Mouse (Mus musculus): ENCODE measurements around the gene Siae. TPM values are rescaled to one million over a fixed set of nuclear protein-coding genes. Genes with fewer than 3 reads are reported as not detected.

Siae gene
- polyA plus RNA-seq, 1 experiment from 2014 or later: 7.7 TPM

GRCm38 (mm10) chr9:37636800-37637542, 81.5 kb downstream of the Siae start:
- DNase-seq (ENCODE audit: low spot score): peak; percentile 86

GRCm38 (mm10) chr9:37638721-37639120, 83.2 kb downstream of the Siae start:
- no peak overlapping the region for H3K4me3 ChIP-seq (ENCODE audit: low read depth, low read length)
- no peak overlapping the region for H3K4me2 ChIP-seq (replicated peaks; ENCODE audit: low read depth, low read length)
- ATAC-seq (peak; percentile 80), DNase-seq (ENCODE audit: low spot score) (peak; percentile 87)
- H3K9ac ChIP-seq (replicated peaks; ENCODE audit: low read depth): no peak overlapping the region
- WGBS: 53% methylated on average over 3 of the region's 3 CpGs
- no peaks in the 10 kb centered on the region; the same call in 1 of the 2 replicates for H3K4me1 ChIP-seq (ENCODE audit: insufficient read depth, low read depth, low read length)
- H3K36me3 ChIP-seq (ENCODE audit: insufficient read depth, low read length): no peaks in the 10 kb centered on the region
- peak overlapping the region; percentile 43; the same call in 1 of the 2 replicates for H3K27ac ChIP-seq (ENCODE audit: low read length)
- TF ChIP-seq EP300 (IDR thresholded peaks at IDR 0.05): peak; percentile 84
- no peak for TF ChIP-seq CTCF (IDR thresholded peaks at IDR 0.05)
- H3K9me3 ChIP-seq (ENCODE audit: low read length): no peaks in the 10 kb centered on the region
- no peaks in the 10 kb centered on the region for H3K27me3 ChIP-seq (replicated peaks; ENCODE audit: insufficient read depth, low read length)

More at GRCm38 (mm10) chr9:37636800-37637542, 81.5 kb downstream of the Siae start:
- 0 out of 2 replicates have a peak overlapping the region, but pooled peaks have one; percentile 15 for H3K27ac ChIP-seq (ENCODE audit: low read length)
- 41% methylated on average over 6 of the region's 6 CpGs for WGBS
- no peaks in the 10 kb centered on the region for H3K4me1 ChIP-seq (ENCODE audit: insufficient read depth, low read depth, low read length)
- no peak overlapping the region for H3K4me3 ChIP-seq (ENCODE audit: low read depth, low read length)
- TF ChIP-seq EP300 (IDR thresholded peaks at IDR 0.05): peak; percentile 72
- no peak for TF ChIP-seq CTCF (IDR thresholded peaks at IDR 0.05)
- peak; percentile 82 for ATAC-seq
- H3K27me3 ChIP-seq (replicated peaks; ENCODE audit: insufficient read depth, low read length): no peaks in the 10 kb centered on the region
- H3K9me3 ChIP-seq (ENCODE audit: low read length): no peaks in the 10 kb centered on the region
- H3K36me3 ChIP-seq (ENCODE audit: insufficient read depth, low read length): no peaks in the 10 kb centered on the region
- no peak overlapping the region for H3K9ac ChIP-seq (replicated peaks; ENCODE audit: low read depth)
- no peak overlapping the region for H3K4me2 ChIP-seq (replicated peaks; ENCODE audit: low read depth, low read length)

GRCm38 (mm10) chr9:37646246-37646645, 90.7 kb downstream of the Siae start:
- no peaks in the 10 kb centered on the region for H3K9me3 ChIP-seq (ENCODE audit: low read length)
- no peak for TF ChIP-seq CTCF (IDR thresholded peaks at IDR 0.05)
- TF ChIP-seq EP300 (IDR thresholded peaks at IDR 0.05): no peak
- H3K4me2 ChIP-seq (replicated peaks; ENCODE audit: low read depth, low read length): no peak overlapping the region
- 64% methylated on average over 3 of the region's 3 CpGs for WGBS
- H3K4me3 ChIP-seq (ENCODE audit: low read depth, low read length): no peak overlapping the region
- ATAC-seq (peak; percentile 61), DNase-seq (ENCODE audit: low spot score) (peak; percentile 46)
- no peak overlapping the region for H3K9ac ChIP-seq (replicated peaks; ENCODE audit: low read depth)
- H3K27ac ChIP-seq (ENCODE audit: low read length): no peak overlapping the region
- H3K27me3 ChIP-seq (replicated peaks; ENCODE audit: insufficient read depth, low read length): no peaks in the 10 kb centered on the region
- peaks cover 38% of the 10 kb centered on the region for H3K36me3 ChIP-seq (ENCODE audit: insufficient read depth, low read length)
- H3K4me1 ChIP-seq (ENCODE audit: insufficient read depth, low read depth, low read length): no peaks in the 10 kb centered on the region; the same call in 1 of the 2 replicates

- H3K27me3 ChIP-seq (replicated peaks; ENCODE audit: insufficient read depth, low read length): no peaks in the 10 kb centered on the region
- TF ChIP-seq EP300 (IDR thresholded peaks at IDR 0.05): no peak
- no peak for TF ChIP-seq CTCF (IDR thresholded peaks at IDR 0.05)
- no peak overlapping the region for H3K4me3 ChIP-seq (ENCODE audit: low read depth, low read length)
- H3K4me1 ChIP-seq (ENCODE audit: insufficient read depth, low read depth, low read length): no peaks in the 10 kb centered on the region
- 78% methylated on average over 5 of the region's 5 CpGs for WGBS
- H3K36me3 ChIP-seq (ENCODE audit: insufficient read depth, low read length): peaks cover 66% of the 10 kb centered on the region
- H3K4me2 ChIP-seq (replicated peaks; ENCODE audit: low read depth, low read length): no peak overlapping the region
- peak; percentile 32 for DNase-seq (ENCODE audit: low spot score)
- no peak for ATAC-seq
- H3K27ac ChIP-seq (ENCODE audit: low read length): no peak overlapping the region
- no peak overlapping the region for H3K9ac ChIP-seq (replicated peaks; ENCODE audit: low read depth)
- H3K9me3 ChIP-seq (ENCODE audit: low read length): no peaks in the 10 kb centered on the region
Observed at GRCm38 (mm10) chr9:37650639-37651038, 95.1 kb downstream of the Siae start.

- H3K27me3 ChIP-seq (replicated peaks; ENCODE audit: insufficient read depth, low read length): no peaks in the 10 kb centered on the region
- 89% methylated on average over 5 of the region's 5 CpGs for WGBS
- ATAC-seq (no peak), DNase-seq (ENCODE audit: low spot score) (no peak)
- H3K36me3 ChIP-seq (ENCODE audit: insufficient read depth, low read length): peaks cover 51% of the 10 kb centered on the region
- no peak overlapping the region for H3K9ac ChIP-seq (replicated peaks; ENCODE audit: low read depth)
- no peaks in the 10 kb centered on the region for H3K9me3 ChIP-seq (ENCODE audit: low read length)
- no peak for TF ChIP-seq CTCF (IDR thresholded peaks at IDR 0.05)
- no peak for TF ChIP-seq EP300 (IDR thresholded peaks at IDR 0.05)
- H3K4me2 ChIP-seq (replicated peaks; ENCODE audit: low read depth, low read length): no peak overlapping the region
- no peak overlapping the region for H3K4me3 ChIP-seq (ENCODE audit: low read depth, low read length)
- H3K27ac ChIP-seq (ENCODE audit: low read length): no peak overlapping the region
- H3K4me1 ChIP-seq (ENCODE audit: insufficient read depth, low read depth, low read length): peaks cover 3% of the 10 kb centered on the region; the same call in 1 of the 2 replicates
Observed at GRCm38 (mm10) chr9:37653836-37654235, 98.3 kb downstream of the Siae start.

GRCm38 (mm10) chr9:37655961-37656360, 100.5 kb downstream of the Siae start:
- peaks cover 31% of the 10 kb centered on the region for H3K36me3 ChIP-seq (ENCODE audit: insufficient read depth, low read length)
- TF ChIP-seq EP300 (IDR thresholded peaks at IDR 0.05): no peak
- TF ChIP-seq CTCF (IDR thresholded peaks at IDR 0.05): no peak
- H3K9ac ChIP-seq (replicated peaks; ENCODE audit: low read depth): peak overlapping the region; percentile 60; the same call in 1 of the 2 replicates
- ATAC-seq (no peak), DNase-seq (ENCODE audit: low spot score) (peak; percentile 12)
- peaks cover 3% of the 10 kb centered on the region; the same call in 1 of the 2 replicates for H3K4me1 ChIP-seq (ENCODE audit: insufficient read depth, low read depth, low read length)
- H3K4me2 ChIP-seq (replicated peaks; ENCODE audit: low read depth, low read length): peak overlapping the region; percentile 66
- H3K9me3 ChIP-seq (ENCODE audit: low read length): no peaks in the 10 kb centered on the region
- 46% methylated on average over 8 of the region's 8 CpGs for WGBS
- H3K27me3 ChIP-seq (replicated peaks; ENCODE audit: insufficient read depth, low read length): no peaks in the 10 kb centered on the region
- peak overlapping the region; percentile 69 for H3K4me3 ChIP-seq (ENCODE audit: low read depth, low read length)
- H3K27ac ChIP-seq (ENCODE audit: low read length): peak overlapping the region; percentile 89
